Mouse (Mus musculus) forelimb bud, embryonic 11.5 days (tissue): ENCODE measurements around the gene Zmiz1.

ENCODE experiments used
- DNase-seq: peaks from one replicate; pipeline ENCODE4 v3.0.0-alpha.2; 2012; ENCODE audit warnings: low read depth, low spot score

Zmiz1 gene

GRCm38 (mm10) chr14:25511564-25511963, 52.6 kb downstream of the Zmiz1 start:
- no peak for DNase-seq

GRCm38 (mm10) chr14:25511967-25512366, 53.0 kb downstream of the Zmiz1 start:
- DNase-seq = no peak

GRCm38 (mm10) chr14:25512803-25513202, 53.8 kb downstream of the Zmiz1 start:
- no peak for DNase-seq

- no peak for DNase-seq
These were observed 54.5 kb downstream of the Zmiz1 start for GRCm38 (mm10) chr14:25513496-25513895.

- no peak for DNase-seq
These were observed 56.0 kb downstream of the Zmiz1 start for GRCm38 (mm10) chr14:25514943-25515512.

GRCm38 (mm10) chr14:25515924-25516323, 56.9 kb downstream of the Zmiz1 start:
- DNase-seq = no peak

GRCm38 (mm10) chr14:25516640-25517591, 57.9 kb downstream of the Zmiz1 start:
- peak; percentile 37 for DNase-seq

GRCm38 (mm10) chr14:25518645-25519044, 59.7 kb downstream of the Zmiz1 start:
- DNase-seq = no peak

GRCm38 (mm10) chr14:25519656-25520055, 60.7 kb downstream of the Zmiz1 start:
- DNase-seq = no peak

GRCm38 (mm10) chr14:25520589-25520988, 61.6 kb downstream of the Zmiz1 start:
- DNase-seq = no peak

GRCm38 (mm10) chr14:25520991-25521390, 62.0 kb downstream of the Zmiz1 start:
- DNase-seq = no peak

GRCm38 (mm10) chr14:25521500-25521899, 62.5 kb downstream of the Zmiz1 start:
- DNase-seq = no peak

- no peak for DNase-seq
These were observed 63.4 kb downstream of the Zmiz1 start for GRCm38 (mm10) chr14:25522415-25522814.

- no peak for DNase-seq
These were observed 64.5 kb downstream of the Zmiz1 start for GRCm38 (mm10) chr14:25523230-25524110.

- no peak for DNase-seq
These were observed 65.1 kb downstream of the Zmiz1 start for GRCm38 (mm10) chr14:25524111-25524495.

- DNase-seq = no peak
These were observed 65.9 kb downstream of the Zmiz1 start for GRCm38 (mm10) chr14:25524884-25525283.

GRCm38 (mm10) chr14:25525729-25526128, 66.7 kb downstream of the Zmiz1 start:
- DNase-seq = no peak

GRCm38 (mm10) chr14:25526872-25527271, 67.9 kb downstream of the Zmiz1 start:
- DNase-seq = no peak

GRCm38 (mm10) chr14:25527321-25527720, 68.3 kb downstream of the Zmiz1 start:
- DNase-seq = no peak

- no peak for DNase-seq
These were observed 71.4 kb downstream of the Zmiz1 start for GRCm38 (mm10) chr14:25530342-25530741.

- no peak for DNase-seq
These were observed 71.8 kb downstream of the Zmiz1 start for GRCm38 (mm10) chr14:25530815-25531214.

GRCm38 (mm10) chr14:25533010-25533409, 74.0 kb downstream of the Zmiz1 start:
- no peak for DNase-seq
